Mouse (Mus musculus): ENCODE measurements at regions not wholly inside any gene's neighbourhood (a gene's known extent, or its start where the extent isn't known, plus 50 kb on each side); places are given as distances from the start of the nearest gene placed in this dataset.
"Not testable (repeated sequence)": the region's sequence is repeated elsewhere in the genome, so short reads cannot be mapped to it uniquely, and the experiment has no call there.

- DNase-seq (ENCODE audit: low spot score in 2 of 2): peak; percentile 9 to 46
These were observed 109.7 kb upstream of the Ubl3 start for GRCm38 (mm10) chr5:148662281-148662741.

DNA sequence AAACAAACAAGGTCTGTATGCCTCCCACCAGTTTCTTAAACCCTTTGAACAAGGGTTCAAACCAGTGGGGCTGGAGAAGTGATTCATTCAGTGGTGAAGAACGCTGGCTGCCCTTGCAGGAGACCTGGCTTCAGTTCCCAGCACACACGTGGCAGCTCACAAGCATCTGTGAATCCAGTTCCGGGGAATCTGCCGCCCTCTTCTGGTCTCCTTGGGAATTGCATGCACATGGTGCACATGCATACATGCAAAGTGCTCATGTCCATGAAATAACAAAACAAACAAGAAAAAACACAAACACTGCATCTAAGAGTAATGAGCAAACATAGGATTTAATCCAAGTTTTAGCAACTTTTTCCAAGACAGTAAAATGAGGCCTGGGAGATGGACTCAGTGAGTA lies 108.5 kb upstream of the Ubl3 start:
- no peak for DNase-seq (ENCODE audit: low spot score in 2 of 2)

- DNase-seq (ENCODE audit: low spot score in 2 of 2): no peak
These were observed 105.5 kb upstream of the Ubl3 start for GRCm38 (mm10) chr5:148657936-148658640.

GRCm38 (mm10) chr5:148652525-148653243 lies 100.1 kb upstream of the Ubl3 start:
- no peak for DNase-seq (ENCODE audit: low spot score in 2 of 2)

DNA sequence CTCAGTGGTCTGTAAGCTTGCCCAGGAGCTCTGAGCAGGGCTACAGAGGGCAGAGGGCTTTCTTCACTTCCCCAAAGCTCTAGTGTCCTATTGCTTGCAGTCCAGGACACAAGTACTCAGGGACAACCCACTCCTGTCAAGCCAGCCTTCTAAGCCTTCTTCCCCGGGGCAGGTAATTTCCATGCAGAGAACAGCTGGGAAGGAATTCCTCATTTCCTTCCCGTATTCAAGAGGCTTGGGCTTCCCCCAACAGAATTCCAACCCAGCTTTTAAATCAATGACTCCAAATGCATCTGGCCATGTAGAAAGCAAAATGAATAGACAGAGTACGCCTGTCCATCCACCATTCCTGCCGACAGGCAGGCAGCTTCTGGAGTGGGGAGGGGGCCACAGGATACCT lies 99.1 kb upstream of the Ubl3 start:
- DNase-seq (ENCODE audit: low spot score in 2 of 2): no peak

- not testable (repeated sequence) for DNase-seq (ENCODE audit: low spot score in 2 of 2)
These were observed 97.0 kb upstream of the Ubl3 start for GRCm38 (mm10) chr5:148649573-148649972.

GRCm38 (mm10) chr5:148649123-148649522 lies 96.5 kb upstream of the Ubl3 start:
- no peak for DNase-seq (ENCODE audit: low spot score in 2 of 2)

DNA sequence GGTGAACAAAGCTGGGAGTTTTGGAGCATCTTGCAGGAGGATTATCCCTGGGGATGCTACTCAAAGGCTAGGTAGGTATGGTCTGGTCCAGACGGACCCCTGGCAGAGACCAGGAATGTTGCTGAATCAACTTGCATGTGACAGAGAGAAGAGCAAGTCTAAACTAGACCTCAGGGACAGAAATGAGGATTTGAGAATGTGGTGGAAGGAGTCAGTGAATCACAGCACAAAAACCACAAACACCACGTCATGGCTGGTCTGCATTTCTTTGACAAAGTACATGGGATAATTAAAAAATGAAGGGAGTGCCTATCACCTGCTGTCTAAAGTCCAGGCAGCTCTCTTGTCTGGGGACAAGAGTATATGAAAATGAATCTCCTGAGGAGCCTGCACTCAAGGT lies 95.1 kb upstream of the Ubl3 start:
- DNase-seq (ENCODE audit: low spot score in 2 of 2): no peak

DNA sequence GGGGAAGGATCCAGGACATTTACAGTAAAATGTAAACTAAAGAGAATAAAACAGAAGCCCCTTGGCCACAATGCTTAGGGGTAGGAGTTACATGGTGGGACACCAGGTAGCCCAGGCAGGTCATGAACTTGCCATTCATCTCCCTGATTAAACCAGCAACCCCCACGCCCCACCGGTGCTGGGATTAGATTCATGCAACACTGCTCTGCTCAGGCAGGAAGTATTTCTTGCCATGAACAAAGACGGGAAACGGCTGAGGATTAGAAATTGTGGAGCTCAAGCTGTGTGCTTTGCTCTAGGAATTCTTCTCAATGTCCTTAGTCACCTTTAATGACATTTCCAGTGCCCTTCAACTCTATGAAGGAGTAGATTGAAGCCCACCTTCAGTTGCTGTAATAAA lies 93.2 kb upstream of the Ubl3 start:
- DNase-seq (ENCODE audit: low spot score in 2 of 2): no peak

DNA sequence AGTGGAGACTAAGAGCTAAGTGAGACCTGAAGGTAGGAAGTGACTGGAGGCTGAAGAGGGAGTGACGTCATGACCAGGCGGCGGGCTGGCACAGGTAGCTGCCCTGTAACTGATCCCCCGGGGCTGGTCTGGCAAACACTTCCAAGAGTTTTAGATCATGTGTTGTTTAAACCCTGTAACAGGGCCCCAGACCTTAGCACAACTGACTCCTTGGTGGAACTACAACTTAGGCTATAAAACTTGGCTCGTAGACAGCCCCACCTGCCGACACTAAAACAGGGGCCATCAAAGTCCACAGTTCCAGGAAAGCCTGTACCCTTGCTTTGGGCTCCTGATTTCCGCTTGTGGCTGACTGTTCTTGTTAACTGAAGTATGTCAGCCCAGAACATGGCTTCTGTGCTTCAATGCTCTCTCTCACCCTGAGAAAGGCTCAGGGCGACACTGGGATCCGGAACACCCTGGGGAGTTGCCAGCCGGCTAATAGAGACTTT lies 92.6 kb upstream of the Ubl3 start:
- DNase-seq (ENCODE audit: low spot score in 2 of 2): no peak

DNA sequence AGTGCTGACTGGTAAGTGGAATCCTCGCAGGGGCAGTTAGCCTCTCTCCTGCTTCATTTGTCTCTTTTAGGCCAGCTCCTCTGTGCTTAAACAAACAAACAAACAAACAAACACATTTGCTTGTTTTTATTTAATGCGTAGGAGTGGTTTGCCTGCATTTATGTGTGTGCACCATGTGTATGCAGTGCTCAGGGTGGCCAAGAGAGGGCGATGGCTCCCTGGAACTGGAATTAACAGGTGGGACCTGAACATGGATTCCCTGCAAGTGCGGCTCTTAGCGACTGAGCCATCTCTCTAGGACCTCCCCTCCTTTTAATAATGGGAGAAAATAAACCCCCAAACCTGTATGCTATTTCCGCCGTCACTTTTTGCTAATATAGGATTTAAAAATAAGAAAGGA lies 91.8 kb upstream of the Ubl3 start:
- no peak for DNase-seq (ENCODE audit: low spot score in 2 of 2)

GRCm38 (mm10) chr5:148641652-148642395 lies 89.2 kb upstream of the Ubl3 start:
- DNase-seq (ENCODE audit: low spot score in 2 of 2): no peak

GRCm38 (mm10) chr5:148640523-148640922 lies 87.9 kb upstream of the Ubl3 start:
- DNase-seq (ENCODE audit: low spot score in 2 of 2): no peak

DNA sequence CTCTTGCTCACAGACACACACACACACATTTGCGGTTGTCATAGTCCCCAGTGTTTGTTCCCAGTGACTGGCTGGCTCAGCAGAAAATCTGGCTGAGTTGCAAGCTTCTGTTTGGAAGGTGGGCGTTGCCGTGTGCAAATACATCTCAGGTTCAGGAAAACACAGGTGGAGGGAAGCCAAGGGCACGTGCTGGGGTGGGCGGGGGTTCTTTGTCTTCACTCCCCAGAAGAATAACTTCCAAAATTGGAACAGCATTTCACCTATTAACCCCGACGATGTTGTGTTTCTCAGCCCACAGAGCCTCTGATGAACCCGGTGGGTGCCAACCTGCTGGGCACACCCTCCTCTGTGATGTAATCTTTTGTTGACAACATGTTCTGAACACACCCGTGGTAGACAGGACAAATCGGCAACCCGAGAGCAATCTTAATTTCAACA lies 82.3 kb upstream of the Ubl3 start:
- DNase-seq (ENCODE audit: low spot score in 2 of 2): peak in 1 of 2 experiments; percentile 61

GRCm38 (mm10) chr5:148633999-148634398 lies 81.4 kb upstream of the Ubl3 start:
- DNase-seq (ENCODE audit: low spot score in 2 of 2): no peak

DNA sequence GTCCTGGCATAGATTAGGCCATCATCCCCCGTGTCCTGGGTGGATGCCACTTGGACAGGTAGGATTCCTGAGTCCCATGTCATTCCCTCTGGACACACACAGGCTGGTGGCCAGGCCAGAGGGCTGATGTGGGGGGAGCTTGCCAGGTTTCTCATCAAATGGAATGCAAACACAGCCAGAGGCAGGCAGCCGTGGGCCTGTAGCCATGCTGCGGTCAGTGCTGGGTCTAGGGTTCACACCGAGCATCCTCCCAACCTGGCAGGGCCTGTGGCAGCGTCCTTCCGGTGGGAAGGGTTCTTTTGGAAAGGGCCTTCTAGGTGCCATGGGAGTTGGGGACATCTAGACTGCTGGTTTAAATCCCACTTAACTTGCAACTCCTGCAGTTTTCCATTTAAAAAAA lies 80.7 kb upstream of the Ubl3 start:
- DNase-seq (ENCODE audit: low spot score in 2 of 2): no peak

- DNase-seq (ENCODE audit: low spot score in 2 of 2): no peak
These were observed 80.1 kb upstream of the Ubl3 start for GRCm38 (mm10) chr5:148632516-148633170.

- DNase-seq (ENCODE audit: low spot score in 2 of 2): no peak
These were observed 79.0 kb upstream of the Ubl3 start for GRCm38 (mm10) chr5:148631566-148631965.

DNA sequence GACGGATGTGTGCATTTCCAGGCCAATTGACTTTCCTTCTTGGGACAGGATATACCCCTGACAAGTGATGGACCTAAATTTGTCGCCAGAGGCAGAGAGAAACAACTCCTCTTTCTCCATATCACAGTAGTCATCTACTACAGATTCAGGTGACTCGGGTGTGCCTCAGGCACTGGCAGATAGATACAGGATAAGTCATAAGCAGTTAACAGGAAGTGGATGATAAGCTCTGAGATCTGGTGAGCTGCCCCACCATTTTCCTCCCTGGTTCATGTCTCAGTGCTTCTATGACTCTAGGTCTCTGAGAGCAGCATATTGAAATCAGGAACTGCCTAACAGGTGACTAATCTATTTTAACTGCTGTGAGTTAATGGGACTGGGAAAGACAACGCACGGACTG lies 73.4 kb upstream of the Ubl3 start:
- DNase-seq (ENCODE audit: low spot score in 2 of 2): no peak

DNA sequence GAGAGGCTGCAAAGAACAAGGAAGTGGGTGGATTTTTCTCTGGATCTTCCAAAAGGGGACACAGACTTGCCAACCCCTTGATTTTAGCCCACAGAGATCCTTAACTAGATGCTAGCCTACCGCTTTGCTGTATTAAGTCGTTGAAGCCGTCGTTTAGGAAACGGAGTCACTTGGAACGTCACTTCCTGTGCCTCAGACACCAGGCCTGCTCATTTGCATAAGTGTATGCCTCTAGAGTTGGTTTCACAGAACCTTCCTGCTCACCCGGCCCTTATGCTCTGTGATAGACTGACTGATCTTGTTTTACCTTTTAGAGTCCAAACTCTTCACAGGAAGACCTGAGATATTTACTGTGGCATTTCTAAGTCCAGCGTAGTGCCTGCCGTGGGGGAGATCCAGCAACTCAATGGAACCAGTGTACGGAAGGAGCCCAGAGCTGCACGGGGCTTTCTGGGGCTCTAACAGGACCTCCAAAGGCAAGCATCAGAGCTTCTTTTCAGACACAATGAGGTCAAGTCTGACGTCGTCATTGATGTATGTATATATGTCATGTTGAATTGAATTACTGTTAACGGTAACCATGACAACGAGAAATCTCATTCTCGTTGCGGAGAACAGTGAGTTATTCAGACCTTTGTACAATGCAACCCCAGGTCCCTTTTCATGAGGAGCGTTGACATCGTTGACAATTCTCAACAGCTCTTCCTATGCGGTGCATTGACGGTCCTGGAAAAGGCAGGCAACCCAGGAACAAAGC lies 72.2 kb upstream of the Ubl3 start:
- DNase-seq (ENCODE audit: low spot score in 2 of 2): no peak
